Mouse (Mus musculus) limb, embryonic 11.5 days (tissue): ENCODE measurements around the gene Acaa1a. TPM values are rescaled to one million over a fixed set of nuclear protein-coding genes. Genes with fewer than 3 reads are reported as not detected.

Source experiments
- ATAC-seq: fragments of 200-750 bp; cut with Nextera tagmentation; 2 replicates; pipeline ENCODE4 v1.8.0; 2017; ENCODE audit warnings: low read depth; ENCODE audit not compliant: insufficient number of reproducible peaks, low FRiP score, low TSS enrichment
- DNase-seq: peaks from one replicate; pipeline ENCODE4 v3.0.0-alpha.2; 2015; ENCODE audit warnings: low spot score
- H3K27ac ChIP-seq: fragments of 300-500 bp; sonication (generic); replicated peaks from 2 replicates; pipeline ENCODE4 v1.5.1; 2014; ENCODE audit warnings: low read depth, mild to moderate bottlenecking, low read length
- H3K27me3 ChIP-seq: fragments of 300-500 bp; sonication (generic); 2 replicates; pipeline ENCODE4 v1.6.1; 2014; ENCODE audit warnings: mild to moderate bottlenecking, low read length, mixed read lengths; ENCODE audit not compliant: control insufficient read depth, insufficient read depth
- H3K36me3 ChIP-seq: fragments of 300-500 bp; sonication (generic); 2 replicates; pipeline ENCODE4 v1.6.1; 2014; ENCODE audit warnings: mild to moderate bottlenecking, low read length, moderate library complexity, mixed read lengths; ENCODE audit not compliant: control insufficient read depth, insufficient read depth
- H3K4me1 ChIP-seq: fragments of 300-500 bp; sonication (generic); 2 replicates; pipeline ENCODE4 v1.6.1; 2014; ENCODE audit warnings: low read length, mixed read lengths; ENCODE audit not compliant: control insufficient read depth, insufficient read depth
- H3K4me2 ChIP-seq: fragments of 300-500 bp; sonication (generic); 2 replicates; pipeline ENCODE4 v1.6.1; 2014; ENCODE audit warnings: low read depth, mild to moderate bottlenecking, moderate library complexity; ENCODE audit not compliant: severe bottlenecking
- H3K4me3 ChIP-seq: fragments of 300-500 bp; sonication (generic); 2 replicates; pipeline ENCODE4 v1.5.1; 2014; ENCODE audit warnings: low read depth, low read length
- H3K9ac ChIP-seq: fragments of 300-500 bp; sonication (generic); 2 replicates; pipeline ENCODE4 v1.6.1; 2014; ENCODE audit warnings: mild to moderate bottlenecking, low read length
- H3K9me3 ChIP-seq: fragments of 300-500 bp; sonication (generic); 2 replicates; pipeline ENCODE4 v1.6.1; 2016; ENCODE audit warnings: low read length; ENCODE audit not compliant: control insufficient read depth
- WGBS: fragments of 180-500 bp; shearing (Covaris S2); extraction: QIAGEN DNeasy Blood & Tissue Kit; methylation state at CpG from one replicate; pipeline ENCODE4 v1.1.7; 2014; 5-methylcytosine and 5-hydroxymethylcytosine counted together
- polyA plus RNA-seq: library from polyadenylated mRNA; unstranded; fragments of >200 nt; fragmentation: Nextera tagmentation; extraction: Ambion mirVana; gene quantifications from 2 replicates; pipeline ENCODE4 v1.2.1, GENCODE M21; 2014

Acaa1a gene
- polyA plus RNA-seq, 1 experiment from 2014 or later: 61.0 TPM

DNA sequence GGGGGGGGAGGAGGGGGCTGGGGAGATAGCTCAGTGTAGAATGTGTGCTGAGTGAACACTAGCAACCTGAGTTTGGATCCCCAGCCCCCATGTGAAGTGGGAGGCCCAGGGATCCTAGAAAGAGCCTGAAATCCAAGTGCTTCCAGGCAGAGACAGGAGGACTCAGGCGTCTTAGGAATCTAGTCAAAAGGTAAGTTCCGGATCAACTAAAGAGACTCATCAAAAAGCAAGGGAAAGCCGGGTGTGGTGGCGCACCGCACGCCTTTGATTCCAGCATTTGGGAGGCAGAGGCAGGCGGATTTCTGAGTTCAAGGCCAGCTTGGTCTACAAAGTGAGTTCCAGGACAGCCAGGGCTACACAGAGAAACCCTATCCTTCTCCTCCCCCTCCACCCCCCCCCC lies 19.0 kb upstream of the Acaa1a start:
- H3K27me3 ChIP-seq: no peaks in the 10 kb centered on the region
- no peak overlapping the region for H3K9ac ChIP-seq
- H3K4me1 ChIP-seq: 0 out of 2 replicates have a peak, but pooled peaks cover 4% of the 10 kb centered on the region
- no peak overlapping the region for H3K27ac ChIP-seq
- ATAC-seq: no peak
- H3K4me3 ChIP-seq: no peak overlapping the region
- H3K9me3 ChIP-seq: no peaks in the 10 kb centered on the region
- 89% methylated on average over 7 of the region's 7 CpGs for WGBS
- DNase-seq: no peak
- H3K36me3 ChIP-seq: no peaks in the 10 kb centered on the region; the same call in 1 of the 2 replicates
- no peak overlapping the region for H3K4me2 ChIP-seq

DNA sequence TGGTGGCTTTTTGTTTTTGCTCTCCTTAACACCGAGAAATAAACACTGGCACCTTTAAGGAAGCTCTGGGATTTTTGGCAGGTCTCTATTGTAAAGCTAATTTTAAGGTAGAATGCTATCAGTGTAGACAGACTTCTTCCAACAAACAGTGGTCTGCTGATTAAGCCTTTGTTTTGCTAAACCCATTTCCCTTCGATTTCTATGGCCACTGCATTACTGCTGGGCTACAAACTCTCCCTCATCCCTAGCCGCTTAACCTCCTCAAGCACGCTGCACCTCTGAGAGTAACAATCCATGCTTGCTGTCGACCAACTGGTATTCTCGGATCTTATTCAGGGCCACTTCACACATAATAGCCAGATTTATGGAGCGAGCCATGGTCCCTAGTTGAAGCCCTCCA lies 18.5 kb upstream of the Acaa1a start:
- H3K4me2 ChIP-seq: peak overlapping the region; percentile 97
- no peak for DNase-seq
- peak overlapping the region; percentile 91 for H3K4me3 ChIP-seq
- H3K9ac ChIP-seq: peak overlapping the region; percentile 68; the same call in 1 of the 2 replicates
- WGBS: 18% methylated on average over 7 of the region's 7 CpGs
- 0 out of 2 replicates have a peak, but pooled peaks cover 4% of the 10 kb centered on the region for H3K4me1 ChIP-seq
- no peaks in the 10 kb centered on the region for H3K27me3 ChIP-seq
- no peaks in the 10 kb centered on the region; the same call in 1 of the 2 replicates for H3K36me3 ChIP-seq
- H3K9me3 ChIP-seq: no peaks in the 10 kb centered on the region
- H3K27ac ChIP-seq: no peak overlapping the region
- no peak for ATAC-seq

DNA sequence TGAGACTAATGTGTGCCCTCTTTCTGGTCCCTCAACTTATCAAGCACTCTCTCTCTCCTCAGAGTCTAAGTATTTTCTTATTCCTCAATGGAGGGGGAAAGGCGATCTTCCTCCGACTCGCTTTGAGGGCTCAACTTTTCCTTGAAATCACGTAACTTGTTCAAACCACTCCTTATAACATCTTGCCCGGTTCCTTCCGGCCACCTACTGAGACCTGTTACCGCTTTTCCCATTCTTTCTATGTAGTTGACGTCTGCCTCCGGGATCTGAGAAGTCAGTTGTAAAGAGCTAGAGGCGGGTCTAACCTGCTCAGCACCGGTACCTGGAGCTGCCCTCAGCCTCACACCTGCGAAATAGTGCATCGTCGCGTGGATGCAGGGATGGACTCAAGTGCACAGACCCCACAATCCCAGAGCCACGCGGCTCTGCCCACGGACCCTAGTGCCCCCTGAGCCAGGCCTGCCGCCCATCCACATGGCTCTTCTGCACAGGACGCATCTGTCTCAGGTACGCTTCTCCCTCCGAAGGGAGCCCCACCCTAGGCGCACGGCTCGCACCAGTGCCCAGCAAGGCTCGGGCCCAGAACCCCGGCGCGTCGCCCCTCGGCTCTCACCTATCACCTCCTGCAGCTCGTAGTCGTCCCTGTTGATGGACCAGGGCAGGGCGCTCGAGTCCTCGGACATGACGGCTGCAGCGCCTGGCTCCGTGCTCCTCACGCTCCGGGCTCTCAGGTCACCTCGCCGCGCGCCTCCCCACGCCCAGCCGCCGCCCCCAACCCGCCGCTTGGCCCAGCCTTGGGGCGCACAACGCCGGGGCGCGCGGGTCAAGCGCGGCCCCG lies 17.9 kb upstream of the Acaa1a start:
- Histone ChIP-seq H3K9me3 (no peaks in the 10 kb centered on the region), H3K36me3 (no peaks in the 10 kb centered on the region; the same call in 1 of the 2 replicates), H3K4me2 (peak overlapping the region; percentile 97), H3K27me3 (no peaks in the 10 kb centered on the region), H3K4me1 (0 out of 2 replicates have a peak, but pooled peaks cover 4% of the 10 kb centered on the region), H3K9ac (peak overlapping the region; percentile 68), H3K4me3 (peak overlapping the region; percentile 91), H3K27ac (peak overlapping the region; percentile 38; the same call in 1 of the 2 replicates)
- under 1% methylated on average over 56 of the region's 59 CpGs for WGBS
- ATAC-seq (peak; percentile 51), DNase-seq (no peak)

DNA sequence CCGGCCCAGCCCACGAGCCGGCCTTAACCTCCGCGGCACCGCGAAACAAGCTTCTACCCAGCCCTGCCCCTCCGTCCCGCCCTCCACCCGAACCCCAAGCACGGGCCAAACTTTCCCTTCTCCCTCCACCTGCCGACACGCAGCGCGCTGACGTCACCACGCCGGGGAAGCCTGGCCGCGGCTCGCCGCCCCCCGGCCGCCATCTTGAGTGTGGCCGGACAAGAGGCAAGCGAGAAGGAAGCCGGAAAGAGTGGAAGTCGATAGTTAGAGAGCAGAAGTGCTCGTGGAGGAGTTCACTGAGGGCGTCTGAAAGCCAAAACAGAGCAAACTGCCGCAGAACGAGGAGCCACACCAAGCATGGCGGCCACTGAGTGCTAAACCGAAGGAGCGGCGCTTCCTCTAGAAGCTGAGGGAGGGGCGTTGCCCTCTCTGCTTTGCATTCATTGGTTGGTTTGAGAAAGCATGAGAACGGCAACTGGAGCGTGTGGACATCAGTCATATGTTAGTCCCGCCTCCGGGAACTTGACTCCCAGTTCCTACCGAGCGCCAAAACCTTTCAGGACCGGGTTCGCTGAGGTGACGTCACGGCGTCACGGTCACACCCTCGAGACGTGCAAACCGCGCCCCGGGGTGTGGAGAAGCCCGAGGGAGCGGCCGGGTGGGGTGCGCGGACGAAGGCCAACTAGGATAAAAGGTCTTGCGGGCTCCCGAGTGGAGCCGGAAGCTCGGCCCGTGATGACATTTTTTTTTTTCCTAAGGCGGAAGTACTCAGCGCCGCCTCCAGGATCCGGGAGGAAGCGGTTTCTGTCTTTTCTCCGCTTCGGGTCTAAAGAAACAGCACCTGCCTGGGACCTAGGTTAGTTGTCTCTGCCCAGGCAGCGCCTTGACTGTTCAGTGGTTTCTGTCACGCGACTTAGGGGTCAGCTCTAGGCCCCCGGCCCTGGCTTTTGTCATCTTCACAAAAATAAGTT lies 16.9 kb upstream of the Acaa1a start, which contains the start of gene Oxsr1:
Gene Oxsr1, minus strand, starts transcription at position 139 of the 971 bp plus-strand sequence.
- peak within 1 kb of the TSS; percentile 91 for H3K4me3 ChIP-seq
- WGBS: under 1% methylated on average over 76 of the region's 76 CpGs
- DNase-seq (peak; percentile 97), ATAC-seq (peak; percentile 95)
- H3K9me3 ChIP-seq: no peaks in the 10 kb centered on the region
- no peaks in the 10 kb centered on the region for H3K27me3 ChIP-seq
- peak within 1 kb of the TSS; percentile 97 for H3K4me2 ChIP-seq
- H3K27ac ChIP-seq: peak within 1 kb of the TSS; percentile 70
- peak within 1 kb of the TSS; percentile 68 for H3K9ac ChIP-seq
- no peaks in the 10 kb centered on the region; the same call in 1 of the 2 replicates for H3K36me3 ChIP-seq
- 0 out of 2 replicates have a peak, but pooled peaks cover 4% of the 10 kb centered on the region for H3K4me1 ChIP-seq

DNA sequence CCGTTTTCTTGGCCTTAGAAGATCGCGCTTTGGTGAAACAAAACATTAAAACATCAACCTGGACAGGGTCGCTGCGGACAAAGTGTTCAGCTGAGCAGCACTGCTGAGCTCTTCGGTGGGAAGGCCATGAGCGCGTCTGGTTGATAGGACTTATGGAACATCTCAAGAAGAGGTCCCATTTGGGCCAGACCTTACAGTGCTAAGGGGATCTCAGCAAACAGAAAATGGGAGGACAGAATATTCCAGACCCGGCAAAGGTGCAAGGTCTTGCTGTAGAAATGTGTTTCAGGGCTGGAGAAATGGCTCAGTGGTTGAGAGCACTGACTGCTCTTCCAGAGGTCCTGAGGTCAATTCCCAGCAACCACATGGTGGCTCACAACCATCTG lies 16.2 kb upstream of the Acaa1a start:
- H3K9me3 ChIP-seq: no peaks in the 10 kb centered on the region
- H3K27ac ChIP-seq: peak overlapping the region; percentile 70; the same call in 1 of the 2 replicates
- H3K36me3 ChIP-seq: no peaks in the 10 kb centered on the region; the same call in 1 of the 2 replicates
- 8% methylated on average over 9 of the region's 9 CpGs for WGBS
- peak overlapping the region; percentile 91 for H3K4me3 ChIP-seq
- DNase-seq: no peak
- H3K4me2 ChIP-seq: peak overlapping the region; percentile 97
- peak; percentile 7; the same call in 1 of the 2 replicates for ATAC-seq
- H3K4me1 ChIP-seq: 0 out of 2 replicates have a peak, but pooled peaks cover 4% of the 10 kb centered on the region
- H3K27me3 ChIP-seq: no peaks in the 10 kb centered on the region
- peak overlapping the region; percentile 46 for H3K9ac ChIP-seq

DNA sequence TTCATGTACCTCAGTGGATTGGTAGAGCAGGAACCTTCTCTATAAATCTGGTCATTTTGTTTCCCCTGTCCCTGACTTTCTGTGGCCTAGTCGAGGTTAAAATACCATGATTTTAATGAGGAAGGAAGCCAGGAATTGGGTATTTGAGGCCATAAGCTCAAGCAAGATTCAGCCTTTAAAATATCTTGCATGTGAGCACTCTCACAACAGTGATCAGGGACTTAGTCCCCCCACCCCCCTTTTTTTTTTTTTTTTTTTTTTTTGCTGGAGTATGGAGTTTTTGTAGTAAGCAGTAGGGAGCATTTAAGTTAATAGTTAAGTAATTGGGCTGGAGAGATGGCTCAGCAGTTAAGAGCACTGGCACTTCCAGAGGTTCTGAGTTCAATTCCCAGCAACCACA lies 15.3 kb upstream of the Acaa1a start:
- Histone ChIP-seq H3K4me2 (no peak overlapping the region), H3K4me1 (0 out of 2 replicates have a peak, but pooled peaks cover 4% of the 10 kb centered on the region), H3K9ac (no peak overlapping the region), H3K27me3 (no peaks in the 10 kb centered on the region), H3K9me3 (no peaks in the 10 kb centered on the region), H3K4me3 (no peak overlapping the region), H3K27ac (no peak overlapping the region), H3K36me3 (no peaks in the 10 kb centered on the region; the same call in 1 of the 2 replicates)
- WGBS: 66% methylated on average over 1 of the region's 1 CpGs
- ATAC-seq: no peak
- no peak for DNase-seq

DNA sequence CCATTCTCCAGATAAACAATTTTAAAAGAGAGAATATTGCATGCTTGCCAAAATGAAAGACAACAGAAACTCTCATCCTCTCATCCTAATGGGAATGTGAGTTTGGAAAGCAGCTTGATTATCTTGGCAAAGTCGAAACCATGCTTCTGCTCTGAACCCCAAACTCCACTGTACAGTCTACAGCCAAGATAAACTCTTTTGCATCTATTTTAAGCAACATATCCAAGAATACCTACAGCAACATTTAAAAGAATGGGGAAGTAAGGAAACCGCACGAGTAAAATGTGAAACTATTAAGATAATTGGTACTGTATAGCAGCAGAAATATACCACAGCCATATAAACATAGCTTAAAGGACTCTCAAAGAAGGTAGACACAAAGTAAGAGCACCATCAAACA lies 11.0 kb upstream of the Acaa1a start:
- DNase-seq (no peak), ATAC-seq (no peak)
- H3K27ac ChIP-seq: no peak overlapping the region
- H3K9ac ChIP-seq: no peak overlapping the region
- H3K36me3 ChIP-seq: no peaks in the 10 kb centered on the region
- no peak overlapping the region for H3K4me3 ChIP-seq
- 86% methylated on average over 3 of the region's 3 CpGs for whole genome bisulfite sequencing
- no peak overlapping the region for H3K4me2 ChIP-seq
- H3K9me3 ChIP-seq: no peaks in the 10 kb centered on the region
- H3K4me1 ChIP-seq: no peaks in the 10 kb centered on the region
- H3K27me3 ChIP-seq: no peaks in the 10 kb centered on the region
